Mouse (Mus musculus) hindbrain, embryonic 11.5 days (tissue): ENCODE data around the gene Osbpl2. TPM values are rescaled to one million over a fixed set of nuclear protein-coding genes. Genes with fewer than 3 reads are reported as not detected.

ENCODE experiments used
- ATAC-seq: fragments of 200-750 bp; cut with Nextera tagmentation; 2 replicates; pipeline ENCODE4 v1.8.0; 2017; ENCODE audit warnings: mild to moderate bottlenecking, moderate TSS enrichment, moderate library complexity; ENCODE audit not compliant: low FRiP score
- DNase-seq: peaks from one replicate; pipeline ENCODE4 v3.0.0-alpha.2; 2015; ENCODE audit warnings: low spot score
- H3K27ac ChIP-seq: fragments of 300-500 bp; sonication (generic); 2 replicates; pipeline ENCODE4 v1.5.1; 2014; ENCODE audit warnings: mild to moderate bottlenecking, low read depth, low read length
- H3K27me3 ChIP-seq: fragments of 300-500 bp; sonication (generic); 2 replicates; pipeline ENCODE4 v1.6.1; 2014; ENCODE audit warnings: mild to moderate bottlenecking, low read length, moderate library complexity, mixed read lengths; ENCODE audit not compliant: control insufficient read depth, insufficient read depth
- H3K36me3 ChIP-seq: fragments of 300-500 bp; sonication (generic); 2 replicates; pipeline ENCODE4 v1.6.1; 2014; ENCODE audit warnings: mild to moderate bottlenecking, low read length, moderate library complexity, mixed read lengths; ENCODE audit not compliant: control insufficient read depth, insufficient read depth
- H3K4me1 ChIP-seq: fragments of 300-500 bp; sonication (generic); replicated peaks from 2 replicates; pipeline ENCODE4 v1.6.1; 2014; ENCODE audit warnings: low read length, mixed read lengths; ENCODE audit not compliant: control insufficient read depth, insufficient read depth
- H3K4me2 ChIP-seq: fragments of 300-500 bp; sonication (generic); replicated peaks from 2 replicates; pipeline ENCODE4 v1.6.1; 2014; ENCODE audit warnings: mild to moderate bottlenecking, low read depth, low read length
- H3K4me3 ChIP-seq: fragments of 300-500 bp; sonication (generic); 2 replicates; pipeline ENCODE4 v1.5.1; 2014; ENCODE audit warnings: low read depth, low read length
- H3K9ac ChIP-seq: fragments of 300-500 bp; sonication (generic); 2 replicates; pipeline ENCODE4 v1.6.1; 2014; ENCODE audit warnings: low read depth, low read length
- H3K9me3 ChIP-seq: fragments of 300-500 bp; sonication (generic); 2 replicates; pipeline ENCODE4 v1.6.1; 2016; ENCODE audit warnings: low read length; ENCODE audit not compliant: control insufficient read depth
- WGBS: fragments of 180-500 bp; shearing (Covaris S2); extraction: QIAGEN DNeasy Blood & Tissue Kit; methylation state at CpG from one replicate; pipeline ENCODE4 v1.1.7; 2014; 5-methylcytosine and 5-hydroxymethylcytosine counted together
- polyA plus RNA-seq: library from polyadenylated mRNA; unstranded; fragments of >200 nt; fragmentation: Nextera tagmentation; extraction: Ambion mirVana; gene quantifications from 2 replicates; pipeline ENCODE4 v1.2.1, GENCODE M21; 2014

Osbpl2 gene
- polyA plus RNA-seq, 1 experiment from 2014 or later: 42.1 TPM

- DNase-seq: no peak
- no peaks in the 10 kb centered on the region for H3K9me3 ChIP-seq
- no peak overlapping the region for H3K4me2 ChIP-seq
- no peak overlapping the region for H3K27ac ChIP-seq
- no peak for ATAC-seq
- 94% methylated on average over 5 of the region's 5 CpGs for WGBS
- H3K36me3 ChIP-seq: peaks cover 13% of the 10 kb centered on the region; the same call in 1 of the 2 replicates
- H3K9ac ChIP-seq: no peak overlapping the region
- H3K27me3 ChIP-seq: no peaks in the 10 kb centered on the region
- no peak overlapping the region for H3K4me3 ChIP-seq
- no peaks in the 10 kb centered on the region; the same call in 1 of the 2 replicates for H3K4me1 ChIP-seq
Measured at GRCm38 (mm10) chr2:180174121-180174520, 55.0 kb downstream of the Osbpl2 start.

- ATAC-seq (no peak), DNase-seq (no peak)
- Histone ChIP-seq H3K4me3 (no peak overlapping the region), H3K4me1 (no peaks in the 10 kb centered on the region; the same call in 1 of the 2 replicates), H3K27ac (no peak overlapping the region), H3K9me3 (no peaks in the 10 kb centered on the region), H3K4me2 (no peak overlapping the region), H3K9ac (no peak overlapping the region), H3K27me3 (no peaks in the 10 kb centered on the region), H3K36me3 (peaks cover 13% of the 10 kb centered on the region; the same call in 1 of the 2 replicates)
- 96% methylated on average over 7 of the region's 7 CpGs for WGBS
Measured at GRCm38 (mm10) chr2:180175725-180176124, 56.6 kb downstream of the Osbpl2 start.

- no peak for ATAC-seq
- Histone ChIP-seq H3K4me3 (no peak overlapping the region), H3K9me3 (no peaks in the 10 kb centered on the region), H3K27ac (no peak overlapping the region), H3K4me1 (no peaks in the 10 kb centered on the region), H3K9ac (no peak overlapping the region), H3K36me3 (0 out of 2 replicates have a peak, but pooled peaks cover 6% of the 10 kb centered on the region), H3K27me3 (no peaks in the 10 kb centered on the region), H3K4me2 (no peak overlapping the region)
- DNase-seq: no peak
- WGBS: 86% methylated on average over 9 of the region's 9 CpGs
Measured at GRCm38 (mm10) chr2:180181542-180181941, 62.4 kb downstream of the Osbpl2 start.

- H3K4me2 ChIP-seq: no peak overlapping the region
- no peak overlapping the region for H3K4me3 ChIP-seq
- 86% methylated on average over 24 of the region's 24 CpGs for WGBS
- ATAC-seq: no peak
- H3K4me1 ChIP-seq: no peaks in the 10 kb centered on the region
- H3K36me3 ChIP-seq: no peaks in the 10 kb centered on the region
- no peaks in the 10 kb centered on the region for H3K9me3 ChIP-seq
- no peak overlapping the region for H3K9ac ChIP-seq
- DNase-seq: no peak
- H3K27ac ChIP-seq: no peak overlapping the region
- no peaks in the 10 kb centered on the region for H3K27me3 ChIP-seq
Measured at GRCm38 (mm10) chr2:180184011-180184751, 65.1 kb downstream of the Osbpl2 start.

- Histone ChIP-seq H3K4me1 (no peaks in the 10 kb centered on the region), H3K4me2 (no peak overlapping the region), H3K36me3 (no peaks in the 10 kb centered on the region), H3K27me3 (no peaks in the 10 kb centered on the region), H3K27ac (no peak overlapping the region), H3K9me3 (no peaks in the 10 kb centered on the region), H3K9ac (no peak overlapping the region), H3K4me3 (no peak overlapping the region)
- DNase-seq (no peak), ATAC-seq (no peak)
- WGBS: 89% methylated on average over 6 of the region's 6 CpGs
Measured at GRCm38 (mm10) chr2:180184752-180185109, 65.6 kb downstream of the Osbpl2 start.

- Histone ChIP-seq H3K9ac (no peak overlapping the region), H3K27me3 (no peaks in the 10 kb centered on the region), H3K4me3 (no peak overlapping the region), H3K4me2 (no peak overlapping the region), H3K9me3 (no peaks in the 10 kb centered on the region), H3K36me3 (no peaks in the 10 kb centered on the region), H3K27ac (no peak overlapping the region), H3K4me1 (no peaks in the 10 kb centered on the region)
- WGBS: 90% methylated on average over 14 of the region's 14 CpGs
- ATAC-seq: no peak
- DNase-seq: no peak
Measured at GRCm38 (mm10) chr2:180185686-180186085, 66.6 kb downstream of the Osbpl2 start.

- ATAC-seq (no peak), DNase-seq (no peak)
- H3K27me3 ChIP-seq: no peaks in the 10 kb centered on the region
- H3K4me2 ChIP-seq: no peak overlapping the region
- H3K4me1 ChIP-seq: no peaks in the 10 kb centered on the region
- H3K9ac ChIP-seq: no peak overlapping the region
- H3K4me3 ChIP-seq: no peak overlapping the region
- no peak overlapping the region for H3K27ac ChIP-seq
- no peaks in the 10 kb centered on the region for H3K36me3 ChIP-seq
- no peaks in the 10 kb centered on the region for H3K9me3 ChIP-seq
- 82% methylated on average over 11 of the region's 11 CpGs for WGBS
Measured at GRCm38 (mm10) chr2:180187362-180187761, 68.3 kb downstream of the Osbpl2 start.

GRCm38 (mm10) chr2:180196610-180197322 lies 77.7 kb downstream of the Osbpl2 start:
- H3K9ac ChIP-seq: no peak overlapping the region
- no peaks in the 10 kb centered on the region; the same call in 1 of the 2 replicates for H3K4me1 ChIP-seq
- H3K27ac ChIP-seq: no peak overlapping the region
- no peaks in the 10 kb centered on the region for H3K27me3 ChIP-seq
- DNase-seq: no peak
- H3K9me3 ChIP-seq: no peaks in the 10 kb centered on the region
- H3K4me2 ChIP-seq: no peak overlapping the region
- H3K36me3 ChIP-seq: no peaks in the 10 kb centered on the region
- WGBS: 79% methylated on average over 10 of the region's 12 CpGs
- no peak for ATAC-seq
- no peak overlapping the region for H3K4me3 ChIP-seq
